Mouse (Mus musculus): ENCODE measurements around the gene Gm49673. TPM values are rescaled to one million over a fixed set of nuclear protein-coding genes. Genes with fewer than 3 reads are reported as not detected.
"Not testable (repeated sequence)": the region's sequence is repeated elsewhere in the genome, so short reads cannot be mapped to it uniquely, and the experiment has no call there.

The Gm49673 gene
- polyA plus RNA-seq, 1 experiment from 2014 or later, result not detected

DNA sequence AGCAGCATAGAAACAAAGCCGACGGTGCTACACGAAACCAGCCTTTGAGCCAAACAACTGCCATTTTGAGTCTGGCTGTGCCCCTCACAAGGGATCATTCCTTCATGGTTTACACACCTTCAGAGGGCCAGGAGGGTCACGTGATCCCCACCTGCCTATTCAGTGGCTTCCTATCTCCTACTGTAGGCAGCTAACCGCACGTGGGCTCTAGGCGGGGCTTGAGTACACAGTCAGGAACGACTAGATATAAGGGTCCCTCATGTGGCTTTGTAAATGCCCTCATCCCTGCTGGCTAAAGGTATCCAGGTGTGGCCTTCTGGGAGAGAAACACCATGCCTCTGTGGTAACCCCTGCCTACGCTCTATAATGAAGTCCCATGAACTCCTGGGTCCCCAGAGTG is 18.0 kb downstream of the Gm49673 start:
- H3K36me3 ChIP-seq; H3K27me3 ChIP-seq; H3K4me3 ChIP-seq (replicated peaks); DNase-seq; ATAC-seq (ENCODE audit: low read depth); H3K4me1 ChIP-seq (replicated peaks); H3K9me3 ChIP-seq (replicated peaks); H3K9ac ChIP-seq; H3K27ac ChIP-seq; H3K4me2 ChIP-seq: not testable (repeated sequence)
- WGBS (ENCODE audit: insufficient replicate concordance), result 79% methylated on average over 9 of the region's 9 CpGs

DNA sequence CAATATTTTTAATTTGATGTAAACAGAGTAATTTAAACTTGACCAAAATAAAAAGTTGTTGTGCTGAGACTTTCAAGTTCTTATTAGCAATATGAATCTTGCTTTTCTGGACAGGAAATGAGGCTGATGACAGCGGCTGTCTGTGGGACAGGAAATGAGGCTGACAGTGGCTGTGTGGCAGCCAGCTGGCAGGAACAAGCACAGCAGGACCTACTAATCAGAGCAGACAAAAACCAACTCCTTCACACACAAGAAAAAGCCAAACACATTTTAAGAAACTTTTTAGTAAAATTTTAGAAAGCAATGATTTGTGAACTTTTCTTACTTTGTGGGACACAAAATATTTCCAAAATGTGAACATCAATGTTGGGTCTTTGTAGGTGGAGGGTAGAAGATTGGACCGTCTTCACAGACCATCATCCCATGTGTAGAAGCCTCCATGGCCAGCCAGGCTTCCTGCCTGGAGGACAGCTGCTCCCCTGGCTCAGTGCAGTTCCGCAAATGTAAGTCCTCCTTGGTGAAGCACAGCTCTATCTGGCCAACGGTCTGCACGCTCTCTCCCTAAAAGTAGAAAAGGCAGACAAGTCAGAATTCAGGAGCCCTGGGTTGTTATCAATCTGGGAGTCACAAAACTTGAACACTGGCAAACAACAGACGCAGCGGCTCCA is 19.1 kb downstream of the Gm49673 start:
- not testable (repeated sequence) for H3K4me1 ChIP-seq (replicated peaks); H3K9me3 ChIP-seq (replicated peaks); H3K4me3 ChIP-seq (replicated peaks); H3K27ac ChIP-seq; DNase-seq; H3K27me3 ChIP-seq; H3K36me3 ChIP-seq; H3K9ac ChIP-seq; H3K4me2 ChIP-seq; ATAC-seq (ENCODE audit: low read depth)
- WGBS (ENCODE audit: insufficient replicate concordance), result 80% methylated on average over 1 of the region's 7 CpGs

DNA sequence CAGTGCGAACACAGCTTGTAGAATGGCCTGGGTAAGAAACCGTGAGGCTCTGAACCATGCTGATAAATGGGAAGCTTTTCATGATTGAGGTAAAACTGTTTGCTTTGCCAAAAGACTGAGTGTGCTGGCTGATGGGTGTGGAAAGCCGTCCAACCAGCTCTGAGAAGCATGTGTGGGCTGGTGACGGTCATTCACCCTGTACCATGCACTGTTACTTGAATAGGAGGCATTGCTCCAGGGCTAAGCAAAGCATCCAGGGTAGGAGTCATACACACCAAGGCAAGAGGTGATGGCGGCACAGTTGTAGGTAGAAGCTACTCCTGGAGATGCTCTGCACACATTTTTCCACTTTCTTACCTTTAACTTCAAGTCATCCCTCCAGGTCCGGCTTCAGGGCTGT is 23.0 kb downstream of the Gm49673 start:
- not testable (repeated sequence) for ATAC-seq (ENCODE audit: low read depth); H3K27me3 ChIP-seq; H3K9ac ChIP-seq; H3K4me2 ChIP-seq; H3K36me3 ChIP-seq; H3K4me1 ChIP-seq (replicated peaks); H3K9me3 ChIP-seq (replicated peaks); H3K4me3 ChIP-seq (replicated peaks); DNase-seq; H3K27ac ChIP-seq
- WGBS (ENCODE audit: insufficient replicate concordance), result 84% methylated on average over 2 of the region's 6 CpGs

DNA sequence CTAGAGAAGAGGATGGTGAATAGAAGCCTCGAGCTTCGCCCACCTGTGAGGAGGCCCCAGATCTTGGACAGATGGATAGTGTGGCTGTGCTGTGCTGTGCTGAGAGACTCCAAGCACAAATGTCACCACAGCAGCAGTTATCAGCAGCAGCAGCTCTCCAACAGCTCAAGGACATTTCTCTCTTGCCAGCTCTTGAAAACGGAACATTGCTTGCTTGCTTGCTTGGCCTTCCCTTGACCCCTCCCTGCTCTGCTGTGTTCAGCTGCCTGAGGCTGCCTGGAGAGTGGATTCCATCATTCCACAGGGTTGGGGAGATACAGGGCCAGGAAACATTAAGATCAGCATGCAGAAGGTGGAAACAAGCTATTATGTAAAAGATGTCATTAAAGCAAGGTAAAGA is 24.6 kb downstream of the Gm49673 start:
- not testable (repeated sequence) for H3K9me3 ChIP-seq (replicated peaks); H3K4me3 ChIP-seq (replicated peaks); H3K9ac ChIP-seq; H3K4me1 ChIP-seq (replicated peaks); H3K27me3 ChIP-seq; H3K4me2 ChIP-seq; H3K36me3 ChIP-seq; DNase-seq; H3K27ac ChIP-seq; ATAC-seq (ENCODE audit: low read depth)
- WGBS (ENCODE audit: insufficient replicate concordance), result no CpG with 5 or more reads among the region's 3 CpGs

DNA sequence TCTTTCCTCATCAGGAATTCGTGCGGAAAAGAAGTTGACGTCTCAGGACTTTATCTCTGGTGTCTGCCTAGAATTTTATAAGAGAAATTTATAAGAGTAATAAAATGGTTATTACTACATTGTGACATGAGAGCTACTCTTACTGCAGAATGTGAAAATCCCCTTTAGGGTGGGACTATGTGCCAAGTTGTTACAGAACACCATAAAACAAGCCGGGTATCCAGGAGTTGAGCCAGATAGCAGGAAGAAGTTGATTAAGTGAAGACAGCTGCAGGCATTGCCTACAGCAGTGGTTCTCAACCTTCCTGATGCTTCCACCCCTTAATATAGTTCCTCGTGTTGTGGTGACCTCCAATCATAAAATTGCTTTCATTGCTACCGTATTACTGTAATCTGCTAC is 30.7 kb downstream of the Gm49673 start:
- H3K4me2 ChIP-seq; H3K36me3 ChIP-seq; DNase-seq; H3K4me1 ChIP-seq (replicated peaks); H3K9me3 ChIP-seq (replicated peaks); H3K4me3 ChIP-seq (replicated peaks); ATAC-seq (ENCODE audit: low read depth); H3K27ac ChIP-seq; H3K27me3 ChIP-seq; H3K9ac ChIP-seq: not testable (repeated sequence)
- WGBS (ENCODE audit: insufficient replicate concordance), result no CpG with 5 or more reads among the region's 6 CpGs

DNA sequence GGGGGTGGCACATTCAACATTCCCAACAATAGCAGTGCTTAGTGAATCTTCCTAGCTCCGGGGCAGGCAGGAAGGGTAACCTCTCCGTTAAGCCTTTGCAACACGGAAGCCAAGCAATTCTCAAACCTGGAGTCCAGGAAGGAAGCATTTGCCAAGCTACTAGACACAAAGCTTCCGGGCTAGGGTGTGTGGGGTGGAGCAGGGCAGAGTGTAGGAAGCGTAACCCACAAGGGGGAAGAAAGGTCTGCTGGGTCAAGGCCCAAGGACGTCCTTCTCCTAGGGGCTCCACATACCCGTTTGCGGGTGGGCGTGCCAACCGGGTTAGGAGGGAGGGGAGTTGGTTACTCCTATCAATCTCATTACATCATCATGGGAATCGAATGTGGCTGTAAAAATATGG is 31.2 kb downstream of the Gm49673 start:
- H3K27ac ChIP-seq; H3K27me3 ChIP-seq; ATAC-seq (ENCODE audit: low read depth); H3K9ac ChIP-seq; H3K9me3 ChIP-seq (replicated peaks); H3K36me3 ChIP-seq; H3K4me2 ChIP-seq; DNase-seq; H3K4me1 ChIP-seq (replicated peaks); H3K4me3 ChIP-seq (replicated peaks): not testable (repeated sequence)
- 16% methylated on average over 8 of the region's 11 CpGs for WGBS (ENCODE audit: insufficient replicate concordance)

DNA sequence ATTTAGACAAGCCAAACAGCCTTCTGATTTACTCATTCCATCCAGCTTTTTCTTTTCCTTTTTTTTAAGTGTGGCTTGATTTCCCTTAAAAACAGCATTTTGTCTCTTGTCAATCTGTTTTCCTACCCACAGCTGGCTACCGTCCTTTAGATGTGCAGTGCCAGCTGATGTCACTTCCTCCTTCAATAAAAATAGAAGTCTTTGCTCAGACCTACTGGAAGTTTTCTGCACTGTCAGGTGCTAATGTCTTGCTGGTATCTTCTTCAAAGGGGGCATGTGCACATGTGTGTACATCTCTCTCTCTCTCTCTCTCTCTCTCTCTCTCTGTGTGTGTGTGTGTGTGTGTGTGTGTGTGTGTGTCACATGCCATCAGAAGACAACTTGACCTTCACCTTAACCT is 35.4 kb downstream of the Gm49673 start:
- ATAC-seq (ENCODE audit: low read depth); H3K4me2 ChIP-seq; H3K4me3 ChIP-seq (replicated peaks); H3K27me3 ChIP-seq; DNase-seq; H3K9me3 ChIP-seq (replicated peaks); H3K9ac ChIP-seq; H3K4me1 ChIP-seq (replicated peaks); H3K27ac ChIP-seq; H3K36me3 ChIP-seq: not testable (repeated sequence)
- no CpG with 5 or more reads among the region's 1 CpGs for WGBS (ENCODE audit: insufficient replicate concordance)

DNA sequence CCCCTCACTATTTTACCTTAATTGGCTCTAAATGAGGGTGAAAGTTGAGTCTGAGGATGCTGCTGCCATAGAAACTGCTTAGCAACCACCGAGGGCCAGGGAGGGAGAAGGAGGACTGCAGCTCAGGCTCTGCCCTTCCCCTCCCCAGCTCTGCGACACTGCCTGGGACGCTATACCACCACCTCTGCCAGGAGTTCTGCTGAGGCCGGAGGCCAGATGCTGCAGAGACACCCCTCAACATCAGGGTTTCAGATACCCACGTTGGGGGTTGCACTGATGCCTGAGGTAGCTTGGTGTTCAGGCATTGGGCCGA is 46.3 kb downstream of the Gm49673 start:
- not testable (repeated sequence) for H3K9ac ChIP-seq; H3K27me3 ChIP-seq; DNase-seq; H3K9me3 ChIP-seq (replicated peaks); H3K27ac ChIP-seq; H3K4me2 ChIP-seq; ATAC-seq (ENCODE audit: low read depth); H3K36me3 ChIP-seq; H3K4me1 ChIP-seq (replicated peaks); H3K4me3 ChIP-seq (replicated peaks)
- WGBS (ENCODE audit: insufficient replicate concordance), result 33% methylated on average over 3 of the region's 6 CpGs

DNA sequence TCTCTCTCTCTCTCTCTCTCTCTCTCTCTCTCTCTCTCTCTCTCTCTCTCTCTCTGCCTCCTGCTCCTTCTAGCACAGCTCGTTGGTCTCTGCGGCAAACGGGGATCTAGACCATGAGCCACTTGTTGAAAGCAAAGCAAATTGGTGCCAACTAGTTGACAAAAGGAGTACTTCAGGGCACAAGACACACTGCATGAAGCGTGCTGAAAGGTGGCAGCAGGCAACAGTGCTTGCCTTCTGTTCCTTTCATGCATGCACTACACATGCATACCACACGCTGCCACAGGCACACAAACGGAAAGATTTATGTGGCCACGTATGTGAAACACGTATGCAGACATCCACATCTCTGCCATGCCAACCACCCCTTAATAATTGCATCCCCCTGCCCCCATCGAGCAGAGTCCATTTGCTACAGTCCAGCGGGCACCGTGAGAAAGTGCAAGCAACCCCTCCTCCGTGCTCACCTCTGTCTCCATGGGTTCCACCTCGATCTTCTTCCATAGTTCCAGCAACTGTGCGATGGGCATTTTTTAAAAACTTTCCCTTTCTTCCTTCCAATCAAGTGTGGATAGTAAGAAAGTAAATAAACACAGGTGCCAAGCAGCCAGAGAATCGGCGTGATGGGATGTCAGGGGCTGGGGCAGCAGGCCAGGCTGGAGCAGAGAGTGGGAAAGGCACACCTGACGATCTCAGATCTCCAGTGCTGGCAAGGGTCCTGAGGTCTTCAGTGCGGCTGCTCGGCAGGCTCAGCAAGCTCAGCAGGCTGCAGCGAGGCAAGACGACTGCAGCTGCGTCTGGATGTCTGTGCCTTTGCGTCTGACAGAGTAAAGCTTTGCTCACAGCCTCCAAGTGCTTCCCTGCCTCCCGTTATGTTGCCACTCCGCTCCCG is 46.9 kb downstream of the Gm49673 start:
- not testable (repeated sequence) for H3K27me3 ChIP-seq; H3K27ac ChIP-seq; DNase-seq; ATAC-seq (ENCODE audit: low read depth); H3K4me1 ChIP-seq (replicated peaks); H3K9ac ChIP-seq; H3K4me3 ChIP-seq (replicated peaks); H3K36me3 ChIP-seq; H3K9me3 ChIP-seq (replicated peaks); H3K4me2 ChIP-seq
- WGBS (ENCODE audit: insufficient replicate concordance), result 39% methylated on average over 8 of the region's 26 CpGs

DNA sequence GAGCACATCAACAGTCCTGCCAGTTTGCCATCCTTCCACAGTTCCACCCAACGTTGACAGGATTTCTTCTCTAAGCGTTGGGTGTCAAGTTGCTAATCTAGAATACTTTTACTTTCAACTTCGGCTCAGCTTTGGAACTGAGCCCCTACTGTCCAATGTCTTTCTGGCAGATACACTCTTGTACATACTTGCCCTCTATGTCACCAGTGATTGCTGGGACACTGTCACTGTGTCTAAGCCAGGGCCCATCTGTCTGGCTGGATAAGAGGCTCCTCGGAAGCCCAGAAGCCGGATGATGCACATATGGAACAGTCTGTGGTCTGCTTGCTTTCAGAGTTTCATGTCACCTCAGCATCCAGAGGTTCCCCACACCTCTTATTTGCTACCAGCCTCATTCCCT is 51.4 kb downstream of the Gm49673 start:
- not testable (repeated sequence) for ATAC-seq (ENCODE audit: low read depth); H3K9me3 ChIP-seq (replicated peaks); H3K9ac ChIP-seq; H3K36me3 ChIP-seq; H3K4me1 ChIP-seq (replicated peaks); H3K4me2 ChIP-seq; DNase-seq; H3K27ac ChIP-seq; H3K27me3 ChIP-seq; H3K4me3 ChIP-seq (replicated peaks)
- WGBS (ENCODE audit: insufficient replicate concordance), result 58% methylated on average over 5 of the region's 5 CpGs

DNA sequence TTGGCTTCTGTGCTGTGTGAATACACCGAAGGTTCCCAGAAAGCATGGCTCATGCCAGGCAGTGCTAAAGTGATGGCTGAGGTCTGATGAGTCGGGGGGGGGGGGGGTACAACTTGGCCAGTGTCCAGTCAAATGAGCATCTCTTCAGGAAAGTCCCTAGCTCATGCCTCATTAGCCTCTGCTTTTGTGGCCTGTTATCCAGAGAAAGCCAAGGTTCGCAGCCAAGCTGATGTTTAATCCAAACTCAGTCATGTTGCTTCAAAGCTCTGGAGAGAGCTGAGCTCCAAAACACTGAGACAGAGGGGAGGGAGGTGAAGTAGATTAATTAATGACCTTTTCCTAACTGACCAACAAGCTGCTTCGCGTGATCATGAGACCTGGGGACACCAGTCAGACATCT is 51.9 kb downstream of the Gm49673 start:
- not testable (repeated sequence) for H3K27me3 ChIP-seq; H3K9ac ChIP-seq; H3K9me3 ChIP-seq (replicated peaks); ATAC-seq (ENCODE audit: low read depth); H3K36me3 ChIP-seq; H3K4me1 ChIP-seq (replicated peaks); H3K4me2 ChIP-seq; H3K4me3 ChIP-seq (replicated peaks); H3K27ac ChIP-seq; DNase-seq
- 54% methylated on average over 3 of the region's 5 CpGs for whole genome bisulfite sequencing (ENCODE audit: insufficient replicate concordance)

Measured in liver, embryonic 13.5 days (tissue).